Mouse (Mus musculus): ENCODE measurements around the gene Plcb1.
A peak's percentile ranks its signal among the peaks of the same experiment; 100 is the strongest.

Plcb1 gene

GRCm38 (mm10) chr2:134912616-134913015 is 126.7 kb downstream of the Plcb1 start:
- DNase-seq (ENCODE audit: low spot score), result no peak

DNA sequence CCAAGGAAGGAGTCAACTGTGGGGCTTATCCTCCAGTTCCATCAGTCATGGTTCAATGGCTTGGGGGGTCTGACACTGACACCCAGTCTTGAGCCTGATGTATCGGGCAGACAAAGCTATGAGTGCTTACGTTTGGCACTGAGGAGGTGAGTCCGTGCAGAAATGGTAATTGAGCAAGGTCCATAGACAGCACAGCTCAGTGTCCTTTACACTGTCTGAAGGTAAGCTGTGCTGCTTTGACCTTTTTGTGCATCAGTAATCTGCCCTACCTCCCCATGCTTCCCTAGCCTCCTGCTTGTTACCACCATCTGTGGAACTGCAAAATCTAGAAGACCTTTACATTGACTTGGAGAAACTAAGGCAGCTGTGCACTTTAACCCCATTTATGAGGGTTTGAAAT is 127.7 kb downstream of the Plcb1 start:
- DNase-seq (ENCODE audit: low spot score), result no peak

DNA sequence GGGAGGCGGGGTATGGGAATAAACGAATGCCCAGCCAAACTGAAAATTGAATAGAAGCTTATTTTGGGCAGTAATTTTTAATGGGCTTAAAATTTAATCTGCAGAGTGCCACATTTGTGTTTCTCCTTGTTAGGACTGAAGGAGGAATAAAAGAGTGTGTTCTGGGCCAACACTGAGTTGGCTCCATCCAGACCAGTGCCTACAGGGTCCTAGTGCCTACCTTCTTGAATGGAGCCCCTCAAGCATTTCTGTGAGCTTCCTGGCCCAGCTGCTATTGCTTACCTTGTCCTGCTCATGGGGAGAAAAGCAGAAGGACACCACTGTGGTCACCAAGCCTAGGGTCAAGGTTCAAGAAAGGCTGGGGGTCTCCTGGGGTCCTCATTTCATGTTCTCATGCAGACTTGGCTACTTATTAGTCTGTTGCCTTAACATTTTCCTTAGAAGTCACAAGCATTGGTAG is 128.3 kb downstream of the Plcb1 start:
- no peak for DNase-seq (ENCODE audit: low spot score)

DNA sequence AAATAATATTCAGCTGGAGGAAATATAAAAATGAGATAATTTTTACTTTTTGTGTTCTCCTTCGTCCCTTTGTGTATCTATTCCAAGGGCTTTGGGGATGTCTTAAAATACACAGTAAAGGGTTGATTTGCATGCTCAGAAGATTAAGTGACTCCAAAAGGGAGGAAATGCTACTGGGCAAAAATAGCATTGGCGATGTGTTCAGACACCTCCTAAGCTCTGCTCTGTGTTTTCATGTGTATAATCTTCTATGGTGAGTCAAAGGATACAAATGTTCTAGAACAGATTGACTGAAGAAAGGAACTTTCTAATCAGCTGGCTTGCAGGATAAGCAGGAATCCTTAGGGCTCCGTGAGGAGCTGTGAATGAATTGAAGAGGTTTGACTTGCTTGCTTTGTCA is 129.2 kb downstream of the Plcb1 start:
- no peak for DNase-seq (ENCODE audit: low spot score)

DNA sequence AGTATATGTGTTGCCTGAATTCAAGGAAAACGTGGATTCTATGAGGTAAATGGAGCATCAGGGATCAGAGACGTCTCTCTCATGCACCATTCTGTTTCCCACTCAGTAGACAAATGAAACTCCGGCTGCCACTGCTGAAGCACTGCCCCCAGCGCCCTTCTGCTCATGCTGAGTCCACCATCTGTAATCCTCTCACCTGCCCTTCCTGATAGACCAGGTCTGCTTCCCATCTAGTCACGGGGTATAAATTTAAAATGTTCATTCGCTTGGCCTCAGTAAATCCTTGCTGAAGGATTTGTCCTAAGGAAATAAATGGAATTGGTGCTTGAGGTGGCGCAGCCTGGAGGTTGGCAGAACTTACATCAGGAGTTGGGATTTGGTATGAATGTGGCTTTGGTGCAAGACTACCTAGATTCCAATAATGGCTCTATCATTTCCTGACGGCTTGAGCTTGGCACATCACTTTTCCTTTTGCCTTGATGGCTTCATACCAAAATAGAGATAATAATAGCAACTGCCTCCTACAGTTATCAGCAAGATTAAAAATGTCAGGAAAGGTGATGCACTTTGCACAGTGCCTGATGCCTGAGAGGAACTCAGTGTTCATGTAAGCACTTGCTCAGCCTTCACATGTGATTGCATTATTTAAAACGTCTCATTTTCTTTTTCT is 134.9 kb downstream of the Plcb1 start:
- no peak for DNase-seq (ENCODE audit: low spot score)

DNA sequence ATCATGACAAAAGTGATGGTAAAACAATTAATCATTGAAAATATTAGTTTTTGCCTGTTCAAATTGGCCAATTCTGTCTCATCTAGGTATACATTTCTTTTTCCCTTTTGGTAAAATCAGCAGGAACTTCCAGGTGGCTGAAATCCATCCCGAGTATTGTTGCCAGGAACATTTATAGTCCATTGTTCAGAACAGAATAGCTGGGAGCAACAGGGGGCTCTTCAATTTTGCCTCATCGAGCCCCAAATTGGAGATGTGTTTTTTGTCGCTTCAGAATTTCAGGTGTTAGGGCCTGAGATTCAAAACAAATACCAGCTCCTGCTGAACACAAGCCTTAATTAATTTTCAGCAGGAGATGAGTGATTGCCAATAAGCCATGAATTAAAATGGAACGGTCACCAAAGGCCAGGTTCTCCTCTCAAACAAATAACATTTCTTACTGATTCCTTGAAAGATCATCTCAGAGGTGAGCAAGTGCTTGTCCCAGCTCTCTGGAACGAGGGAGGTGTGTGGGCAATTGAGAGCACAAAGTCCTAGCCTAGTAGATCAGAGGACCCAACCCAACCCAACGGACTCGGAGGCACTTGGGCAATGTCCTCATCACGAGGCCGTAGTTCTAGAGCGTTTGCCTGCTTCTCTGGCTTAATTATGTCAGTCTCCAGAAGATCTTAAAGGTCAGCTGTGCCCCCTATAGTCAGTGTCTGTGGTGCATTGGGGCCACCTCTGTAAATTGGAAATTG is 136.9 kb downstream of the Plcb1 start:
- DNase-seq (ENCODE audit: low spot score), result no peak

GRCm38 (mm10) chr2:134924143-134924655 is 138.3 kb downstream of the Plcb1 start:
- no peak for DNase-seq (ENCODE audit: low spot score)

DNA sequence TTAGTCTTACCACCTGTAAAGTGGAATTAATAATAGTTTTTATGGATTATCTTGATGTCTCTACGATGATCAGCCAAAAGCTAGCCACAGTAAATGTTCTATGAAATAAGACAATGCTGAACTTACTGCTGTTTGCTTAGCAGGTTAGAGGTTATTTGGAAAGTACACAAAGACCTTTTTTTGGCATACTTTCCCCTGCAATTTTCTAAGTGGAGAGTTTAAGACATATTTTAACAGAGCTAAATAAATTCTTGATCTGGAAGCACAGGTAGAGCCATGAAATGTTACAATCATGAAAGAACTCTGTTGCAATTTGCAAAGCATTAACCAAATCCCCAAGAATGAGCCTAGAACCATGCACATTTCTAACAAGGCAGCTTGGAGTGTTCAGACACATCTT is 140.4 kb downstream of the Plcb1 start:
- no peak for DNase-seq (ENCODE audit: low spot score)

DNA sequence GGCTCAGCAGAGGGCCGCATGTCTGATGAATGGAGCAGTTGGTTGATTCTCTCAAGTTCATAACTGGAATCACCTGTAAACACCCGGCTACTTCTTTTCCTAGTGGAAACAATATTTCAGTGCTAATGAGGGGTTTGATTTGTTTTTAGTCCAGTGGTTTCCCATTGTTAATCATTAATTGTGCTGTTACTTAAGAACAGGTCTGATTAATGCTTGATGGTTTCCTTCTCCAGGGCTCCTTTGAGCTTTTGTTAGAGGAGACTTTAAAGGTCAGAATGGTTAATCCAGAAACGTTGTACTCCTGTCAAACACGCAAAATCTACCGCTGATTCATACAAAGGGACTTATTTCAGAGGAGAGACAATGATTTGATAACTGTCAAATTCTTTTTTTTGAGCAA is 141.2 kb downstream of the Plcb1 start:
- peak; percentile 39 for DNase-seq (ENCODE audit: low spot score)

- peak; percentile 59 for DNase-seq (ENCODE audit: low spot score)
Observed at GRCm38 (mm10) chr2:134929452-134929851, 143.6 kb downstream of the Plcb1 start.

DNA sequence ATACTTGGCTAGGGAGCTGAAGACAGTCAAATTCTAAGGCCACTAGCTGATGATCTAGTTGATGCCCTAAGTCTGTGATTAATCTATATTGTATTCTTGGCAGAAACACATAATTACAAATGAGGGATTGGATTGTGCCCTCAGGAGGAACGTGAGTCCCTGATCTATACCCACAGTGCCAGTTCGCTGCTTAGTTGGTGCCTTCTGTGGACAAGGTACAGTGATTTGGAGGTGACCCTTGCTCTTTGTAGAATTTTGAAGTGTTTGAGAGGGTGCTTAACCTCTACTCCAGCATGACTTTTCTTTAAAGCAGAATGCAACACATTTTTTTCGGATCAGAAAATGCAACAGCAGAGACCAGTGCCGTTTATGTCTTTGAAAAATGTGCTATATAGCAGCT is 145.1 kb downstream of the Plcb1 start:
- peak; percentile 14 for DNase-seq (ENCODE audit: low spot score)

GRCm38 (mm10) chr2:134931756-134932421 is 146.0 kb downstream of the Plcb1 start:
- DNase-seq (ENCODE audit: low spot score), result no peak

- DNase-seq (ENCODE audit: low spot score), result no peak
Observed at GRCm38 (mm10) chr2:134935469-134935868, 149.6 kb downstream of the Plcb1 start.

DNA sequence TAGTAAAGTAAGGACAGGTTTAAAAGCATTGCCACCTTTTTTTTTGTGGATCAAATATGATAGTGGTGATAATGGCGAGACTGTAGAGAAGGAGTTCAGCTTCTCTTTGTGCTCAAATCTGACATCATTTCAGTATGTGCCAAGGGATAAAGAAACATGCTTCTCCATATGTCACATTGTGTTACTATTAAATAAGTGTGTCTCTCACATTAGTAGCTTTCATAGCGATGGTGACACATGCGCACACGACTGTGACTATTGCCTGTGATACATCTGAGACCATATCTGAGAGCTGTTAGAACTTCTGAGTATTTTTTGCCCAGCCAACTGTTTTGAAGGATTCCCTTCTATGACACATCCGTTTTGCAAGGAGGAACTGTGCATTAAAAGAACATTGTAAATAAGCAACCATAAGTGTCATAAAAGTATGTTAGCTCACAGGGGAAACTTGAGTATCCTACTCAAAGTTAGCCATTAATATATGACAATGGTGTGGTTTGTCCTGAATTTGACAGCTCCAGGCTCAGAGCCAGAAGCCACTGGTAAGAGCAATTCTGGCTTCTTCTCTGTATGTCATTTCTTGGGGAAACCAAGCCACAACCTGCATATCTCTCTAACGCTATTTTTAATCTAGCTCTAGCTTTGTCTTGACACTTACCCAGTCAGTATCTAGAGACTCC is 150.2 kb downstream of the Plcb1 start:
- no peak for DNase-seq (ENCODE audit: low spot score)

DNA sequence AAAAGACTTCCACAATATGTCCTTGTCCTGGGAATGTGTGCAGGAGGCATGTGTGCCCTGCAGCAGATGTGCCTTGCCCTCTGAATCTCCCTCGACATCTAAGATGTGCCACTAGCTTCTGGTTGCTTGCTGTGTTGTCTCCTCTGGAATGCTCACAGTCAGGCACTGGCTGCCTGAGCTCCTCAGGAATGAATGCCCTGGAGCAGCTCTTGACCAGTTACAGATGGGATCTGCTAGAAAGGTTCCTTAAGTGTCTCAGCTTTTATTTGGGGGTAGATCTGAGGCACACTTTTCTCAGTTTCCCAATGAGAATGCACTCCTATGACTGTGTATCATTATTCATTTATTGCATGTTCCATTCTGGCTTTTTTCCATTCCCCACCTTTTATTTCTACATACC is 151.8 kb downstream of the Plcb1 start:
- no peak for DNase-seq (ENCODE audit: low spot score)

DNA sequence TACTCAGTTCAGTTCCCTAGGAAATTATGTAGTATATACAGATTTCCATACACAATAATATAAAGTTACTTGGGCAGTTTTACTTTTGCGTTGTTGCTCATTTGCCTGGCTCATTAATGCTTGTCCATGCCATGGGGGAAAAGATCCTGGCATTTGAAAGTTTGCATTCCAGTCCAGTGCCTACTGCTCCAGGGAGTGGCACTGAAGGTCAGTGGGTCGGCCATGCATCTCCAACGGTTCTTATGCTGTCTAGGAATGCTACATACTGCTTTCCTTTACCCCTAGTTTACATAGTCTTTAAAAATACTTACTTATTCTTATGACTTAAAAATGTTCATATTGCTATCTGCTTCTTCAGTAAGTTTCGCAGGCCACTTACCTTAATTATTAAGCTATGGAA is 156.2 kb downstream of the Plcb1 start:
- DNase-seq (ENCODE audit: low spot score), result no peak

DNA sequence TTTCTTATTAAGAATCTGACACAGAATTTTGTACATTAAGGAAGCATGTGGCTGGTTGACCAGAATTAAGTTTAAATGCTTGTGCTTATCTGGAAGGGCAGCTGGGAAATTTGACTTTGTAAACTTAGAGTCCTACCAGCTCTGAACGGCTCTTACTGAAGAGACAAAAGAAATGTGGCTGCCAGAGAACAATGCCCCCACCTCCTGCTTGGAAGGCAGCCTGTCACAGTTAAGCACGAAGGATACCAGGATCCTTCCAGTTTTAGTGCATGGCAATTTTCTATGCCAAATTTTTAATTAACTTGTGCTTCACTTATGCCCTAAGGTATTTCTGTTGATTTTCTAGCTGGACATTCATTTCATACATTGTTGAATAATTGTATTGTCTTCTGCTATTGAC is 157.1 kb downstream of the Plcb1 start:
- peak; percentile 9 for DNase-seq (ENCODE audit: low spot score)

GRCm38 (mm10) chr2:134946331-134946730 is 160.5 kb downstream of the Plcb1 start:
- no peak for DNase-seq (ENCODE audit: low spot score)

GRCm38 (mm10) chr2:134946911-134947310 is 161.0 kb downstream of the Plcb1 start:
- no peak for DNase-seq (ENCODE audit: low spot score)

GRCm38 (mm10) chr2:134952088-134952487 is 166.2 kb downstream of the Plcb1 start:
- DNase-seq (ENCODE audit: low spot score), result no peak

GRCm38 (mm10) chr2:134956436-134956835 is 170.6 kb downstream of the Plcb1 start:
- DNase-seq (ENCODE audit: low spot score), result no peak

DNA sequence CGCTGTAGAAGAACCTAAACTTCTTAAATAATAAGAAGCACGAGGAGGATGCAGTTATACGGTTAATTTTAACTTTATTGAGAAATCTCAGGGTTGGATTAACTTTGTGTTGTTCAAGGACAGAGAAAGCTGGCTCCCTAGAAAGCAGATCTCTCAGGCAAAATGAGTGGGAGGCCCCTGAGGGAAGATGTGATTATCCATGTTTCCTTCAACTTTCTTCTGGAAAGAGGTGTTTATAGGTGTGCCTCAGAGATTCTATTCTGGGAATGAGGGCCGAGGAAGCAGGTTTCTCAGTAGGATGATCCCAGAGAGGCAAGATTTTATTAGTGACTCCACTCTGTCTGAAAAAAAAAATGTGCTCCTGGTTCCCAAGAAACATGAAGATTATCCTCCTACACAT is 180.3 kb downstream of the Plcb1 start:
- no peak for DNase-seq (ENCODE audit: low spot score)
